Mouse (Mus musculus) small intestine, adult 2 months (tissue): ENCODE data around the gene Pck1. TPM values are rescaled to one million over a fixed set of nuclear protein-coding genes. Genes with fewer than 3 reads are reported as not detected.

Experiments
- H3K27ac ChIP-seq: fragments of 200-500 bp; 2 replicates; pipeline ENCODE4 v1.5.1; 2012; ENCODE audit warnings: low read depth, low read length, control low read depth, inconsistent platforms; ENCODE audit not compliant: insufficient read depth
- H3K27me3 ChIP-seq: fragments of 200-500 bp; 2 replicates; pipeline ENCODE4 v1.6.1; 2012; ENCODE audit warnings: mild to moderate bottlenecking, moderate library complexity, low read length, inconsistent platforms; ENCODE audit not compliant: control insufficient read depth, insufficient read depth
- H3K36me3 ChIP-seq: fragments of 200-500 bp; 2 replicates; pipeline ENCODE4 v1.6.1; 2012; ENCODE audit warnings: mild to moderate bottlenecking, low read length, control low read depth, inconsistent platforms; ENCODE audit not compliant: control insufficient read depth, insufficient read depth
- H3K4me1 ChIP-seq: fragments of 200-500 bp; 2 replicates; pipeline ENCODE4 v1.6.1; 2012; ENCODE audit warnings: low read length, inconsistent platforms, mixed read lengths; ENCODE audit not compliant: control insufficient read depth, insufficient read depth, insufficient read length
- H3K4me3 ChIP-seq: fragments of 200-500 bp; 2 replicates; pipeline ENCODE4 v1.5.1; 2012; ENCODE audit warnings: low read depth, mild to moderate bottlenecking, control low read depth, inconsistent platforms, low read length, moderate library complexity
- CTCF ChIP-seq: fragments of 200-500 bp; IDR thresholded peaks from 2 replicates; pipeline ENCODE4 v1.5.1; 2012; ENCODE audit warnings: low read depth, mild to moderate bottlenecking, control low read depth, inconsistent platforms, low read length, moderate library complexity, mixed read lengths; ENCODE audit not compliant: insufficient replicate concordance, insufficient read length; ENCODE audit errors: extremely low read depth
- POLR2A ChIP-seq: fragments of 200-500 bp; IDR thresholded peaks from 2 replicates; pipeline ENCODE4 v1.6.1; 2012; ENCODE audit warnings: low read depth, mild to moderate bottlenecking, control low read depth, inconsistent platforms, low read length, moderate library complexity
- WGBS: fragments of 180-500 bp; shearing (Covaris S2); methylation state at CpG from one replicate; pipeline ENCODE4 v1.1.7; 2018; 5-methylcytosine and 5-hydroxymethylcytosine counted together
- polyA plus RNA-seq: library from polyadenylated mRNA; depleted of rRNA; stranded (reverse); fragments of >200 nt; gene quantifications from 2 replicates; pipeline ENCODE4 v1.2.3, GENCODE M21; 2012; rRNA removed

The Pck1 gene
- 5.2 and 46.3 TPM in 2 replicates for polyA plus RNA-seq

DNA sequence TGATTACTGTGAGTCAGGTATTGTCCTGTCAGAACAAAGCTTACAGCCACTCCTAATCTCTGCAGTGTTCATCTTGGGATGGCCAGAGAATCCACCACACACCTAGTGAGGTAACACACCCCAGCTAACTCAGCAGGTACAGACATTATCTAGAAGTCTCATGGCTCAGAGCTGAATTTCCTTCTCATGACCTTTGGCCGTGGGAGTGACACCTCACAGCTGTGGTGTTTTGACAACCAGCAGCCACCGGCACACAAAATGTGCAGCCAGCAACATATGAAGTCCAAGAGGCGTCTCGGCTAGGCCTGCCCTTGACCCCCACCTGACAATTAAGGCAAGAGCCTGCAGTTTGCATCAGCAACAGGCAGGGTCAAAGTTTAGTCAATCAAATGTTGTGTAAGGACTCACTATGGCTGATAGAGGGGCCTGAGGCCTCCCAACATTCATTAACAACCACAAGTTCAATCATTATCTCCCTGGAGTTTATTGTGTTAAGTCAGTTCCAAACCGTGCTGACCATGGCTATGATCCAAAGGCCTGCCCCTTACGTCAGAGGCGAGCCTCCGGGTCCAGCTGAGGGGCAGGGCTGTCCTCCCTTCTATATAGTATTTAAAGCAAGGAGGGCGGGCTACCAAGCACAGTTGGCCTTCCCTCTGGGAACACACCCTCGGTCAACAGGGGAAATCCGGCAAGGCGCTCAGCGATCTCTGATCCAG, at the start of gene Pck1:
Gene Pck1, plus strand, starts transcription at position 613 of the 716 bp plus-strand sequence.
- WGBS, result 24% methylated on average over 13 of the region's 13 CpGs
- peak within 1 kb of the TSS; percentile 96 for H3K27ac ChIP-seq
- H3K27me3 ChIP-seq, result no peaks in the 10 kb centered on the region
- H3K4me1 ChIP-seq, result peaks cover 22% of the 10 kb centered on the region
- peak within 1 kb of the TSS; percentile 64 for H3K4me3 ChIP-seq
- peak; percentile 91 for TF ChIP-seq POLR2A
- no peak for TF ChIP-seq CTCF
- H3K36me3 ChIP-seq, result peaks cover 25% of the 10 kb centered on the region

DNA sequence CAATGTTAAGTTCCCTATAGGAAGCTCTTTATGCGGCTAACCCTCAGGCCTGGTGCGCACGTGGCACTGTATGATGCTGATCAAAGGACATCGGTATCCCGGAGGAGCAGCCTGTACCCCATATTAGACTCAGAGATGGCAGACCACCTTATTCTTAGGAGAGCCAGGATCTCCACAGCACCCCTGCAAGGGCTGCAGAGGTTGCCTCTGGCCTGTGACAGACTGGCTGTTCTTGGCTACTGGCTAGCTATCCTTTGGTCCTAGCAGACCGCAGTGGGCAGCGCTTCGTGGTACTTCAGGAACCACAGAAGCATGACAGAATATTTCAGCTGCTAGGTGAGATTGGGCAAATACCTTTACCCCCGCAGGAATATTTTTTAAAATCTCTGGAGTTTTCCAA, 46.4 kb upstream of the Pck1 start:
- no peaks in the 10 kb centered on the region for H3K27me3 ChIP-seq
- H3K4me1 ChIP-seq, result peaks cover 7% of the 10 kb centered on the region
- H3K36me3 ChIP-seq, result no peaks in the 10 kb centered on the region
- no peak for TF ChIP-seq CTCF
- TF ChIP-seq POLR2A, result no peak
- WGBS, result 87% methylated on average over 9 of the region's 9 CpGs
- H3K27ac ChIP-seq, result no peak overlapping the region
- H3K4me3 ChIP-seq, result no peak overlapping the region

DNA sequence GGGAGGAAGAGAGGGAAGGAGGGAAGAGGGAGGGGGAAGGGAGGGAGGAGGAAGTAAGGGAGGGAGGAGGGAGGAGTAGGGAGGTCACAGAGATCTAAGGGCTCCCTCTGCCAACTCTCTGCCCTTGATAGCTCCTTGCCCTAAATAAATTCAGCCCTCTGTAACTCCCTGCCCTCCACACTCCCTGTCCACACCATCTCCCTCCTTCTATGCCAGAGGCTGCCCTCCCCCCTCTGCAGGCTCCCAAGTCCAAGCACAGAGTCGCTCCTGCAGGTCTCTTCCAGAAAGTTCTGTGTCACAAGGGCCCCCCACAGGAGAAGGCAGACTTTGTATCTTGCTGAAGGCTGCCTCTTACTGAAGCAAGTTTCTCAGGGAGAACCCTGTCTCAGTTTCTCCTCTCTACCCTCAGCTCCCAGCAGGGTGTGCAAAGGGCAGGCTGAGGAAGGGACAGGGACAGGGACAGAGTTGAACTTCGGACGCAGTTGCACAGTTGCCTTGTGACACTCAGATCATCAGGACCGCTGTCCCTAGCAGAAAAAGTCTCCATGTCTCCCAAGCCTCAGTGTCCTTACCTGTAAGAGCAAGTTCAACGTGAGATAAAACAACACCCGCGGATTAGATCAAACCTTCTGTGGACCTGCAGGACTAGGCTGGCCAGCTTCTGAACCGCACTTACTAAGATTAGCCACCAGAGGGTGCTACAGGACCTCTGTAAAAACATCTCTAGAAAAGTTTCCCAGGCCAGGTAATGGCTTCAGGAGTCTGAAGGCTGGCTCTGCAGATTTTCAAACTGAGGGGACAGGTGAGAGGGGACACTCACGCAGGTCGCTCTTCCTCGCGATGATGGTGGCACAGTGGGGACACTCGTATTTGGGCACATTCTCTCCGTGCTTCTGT, 45.7 kb upstream of the Pck1 start:
- peaks cover 7% of the 10 kb centered on the region for H3K4me1 ChIP-seq
- H3K4me3 ChIP-seq, result no peak overlapping the region
- no peak overlapping the region for H3K27ac ChIP-seq
- no peaks in the 10 kb centered on the region for H3K27me3 ChIP-seq
- TF ChIP-seq POLR2A, result no peak
- peak; percentile 85; the same call in 1 of the 2 replicates for TF ChIP-seq CTCF
- no peaks in the 10 kb centered on the region for H3K36me3 ChIP-seq
- 14% methylated on average over 14 of the region's 14 CpGs for WGBS

DNA sequence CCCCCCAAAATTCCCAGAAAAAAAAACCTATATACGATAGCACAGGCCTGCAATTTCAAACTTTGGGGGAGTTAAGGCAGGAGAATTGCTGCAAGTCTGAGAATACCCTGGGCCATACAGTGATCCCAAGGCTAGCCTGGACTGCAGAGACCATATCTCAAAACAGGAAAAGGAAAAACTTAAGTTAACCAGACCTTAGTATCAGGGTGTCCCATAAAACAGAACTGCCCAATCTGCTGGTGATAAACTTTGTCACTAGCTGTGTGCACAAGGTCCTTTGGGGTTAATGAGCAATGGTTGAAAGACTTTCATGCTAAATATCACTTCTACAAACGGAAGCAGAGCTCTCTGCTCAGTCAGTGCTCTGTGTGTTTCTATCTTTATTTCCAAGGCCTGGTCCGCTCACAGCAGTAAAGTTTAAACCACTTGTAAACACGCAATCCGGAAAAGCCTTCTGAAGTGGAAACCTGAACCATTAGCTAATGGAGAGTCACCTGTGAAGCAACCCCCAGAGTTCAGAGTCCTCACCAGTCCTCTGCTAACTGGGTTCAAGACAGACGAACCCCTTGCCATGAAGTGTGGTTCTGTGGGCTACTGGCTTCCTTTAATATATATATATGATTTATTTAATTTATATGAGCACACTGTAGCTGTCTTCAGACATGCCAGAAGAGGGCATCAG, 44.2 kb upstream of the Pck1 start:
- 37% methylated on average over 6 of the region's 6 CpGs for WGBS
- peaks cover 7% of the 10 kb centered on the region for H3K4me1 ChIP-seq
- TF ChIP-seq POLR2A, result no peak
- no peak for TF ChIP-seq CTCF
- no peaks in the 10 kb centered on the region for H3K36me3 ChIP-seq
- no peaks in the 10 kb centered on the region for H3K27me3 ChIP-seq
- no peak overlapping the region; the same call in 1 of the 2 replicates for H3K27ac ChIP-seq
- H3K4me3 ChIP-seq, result no peak overlapping the region

DNA sequence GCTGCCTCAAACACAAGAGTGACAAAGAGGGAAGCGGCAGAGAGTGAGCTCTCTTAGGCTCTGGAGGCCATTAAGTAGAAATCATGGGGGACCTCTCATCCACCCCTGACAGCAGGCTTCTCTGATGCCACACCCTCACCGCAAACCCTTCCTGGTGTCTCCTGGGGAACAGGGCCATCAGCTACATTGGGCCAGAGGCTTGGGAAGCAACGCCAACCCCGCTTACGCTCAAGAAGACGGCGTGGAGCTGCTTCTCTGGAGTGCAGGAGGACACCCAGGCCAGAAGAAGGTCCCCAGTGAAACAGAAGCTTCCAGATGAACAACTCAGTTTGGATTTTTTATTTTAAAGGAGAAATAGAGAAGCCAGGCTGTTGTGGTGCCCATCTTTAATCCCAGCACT, 43.3 kb upstream of the Pck1 start:
- Histone ChIP-seq H3K4me1 (peaks cover 7% of the 10 kb centered on the region), H3K27ac (no peak overlapping the region; the same call in 1 of the 2 replicates), H3K27me3 (no peaks in the 10 kb centered on the region), H3K4me3 (no peak overlapping the region), H3K36me3 (no peaks in the 10 kb centered on the region)
- 95% methylated on average over 7 of the region's 7 CpGs for WGBS
- TF ChIP-seq CTCF (no peak), POLR2A (no peak)

DNA sequence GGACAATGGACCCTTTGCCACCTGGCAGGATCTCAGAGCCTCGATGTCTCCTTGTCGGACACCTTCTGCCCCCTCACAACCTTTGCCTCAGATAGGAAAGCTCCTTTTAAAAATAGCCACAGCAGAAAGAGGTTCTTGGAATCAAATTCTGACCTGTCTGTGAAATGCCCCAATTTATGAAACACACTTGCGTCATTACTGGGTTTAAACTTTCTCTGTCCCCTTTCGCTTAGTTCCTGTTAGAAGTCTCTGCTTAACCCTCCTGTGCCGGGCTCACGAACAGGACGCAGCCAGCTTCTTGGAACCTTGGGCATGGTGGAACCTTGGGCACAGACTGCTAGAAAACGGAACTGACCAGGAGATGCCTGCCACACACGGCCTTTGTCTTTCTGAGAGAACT, 42.3 kb upstream of the Pck1 start:
- TF ChIP-seq POLR2A (no peak), CTCF (no peak)
- H3K27ac ChIP-seq, result no peak overlapping the region
- WGBS, result 93% methylated on average over 9 of the region's 9 CpGs
- peaks cover 7% of the 10 kb centered on the region for H3K4me1 ChIP-seq
- no peaks in the 10 kb centered on the region for H3K27me3 ChIP-seq
- no peaks in the 10 kb centered on the region for H3K36me3 ChIP-seq
- H3K4me3 ChIP-seq, result no peak overlapping the region
